Mouse (Mus musculus) E14TG2a.4 (cell line): ENCODE results near the gene Mprip.

Source experiments
- CTCF ChIP-seq: conservative IDR thresholded peaks from 2 replicates; pipeline ENCODE4 v1.5.1; 2014; ENCODE audit warnings: low read length
- NANOG ChIP-seq: IDR thresholded peaks from 2 replicates; pipeline ENCODE4 v1.6.1; 2014; ENCODE audit warnings: borderline replicate concordance, low read length, mixed read lengths

- TF ChIP-seq CTCF: no peak
- TF ChIP-seq NANOG: no peak
Measured at GRCm38 (mm10) chr11:59626192-59626591, 34.9 kb upstream of the Mprip start.
